Mouse (Mus musculus) thymus, postnatal 0 days (tissue): ENCODE data around the gene Gzmg. TPM values are rescaled to one million over a fixed set of nuclear protein-coding genes. Genes with fewer than 3 reads are reported as not detected.

Experiments
- polyA plus RNA-seq: library from polyadenylated mRNA; unstranded; fragments of >200 nt; fragmentation: Nextera tagmentation; extraction: Ambion mirVana; gene quantifications from 2 replicates; pipeline ENCODE4 v1.2.1, GENCODE M21; 2015

Gzmg gene
- polyA plus RNA-seq, 1 experiment from 2014 or later = not detected

Other genes starting within 250 kb of the Gzmg start
- 6.9 and 7.2 TPM in 2 replicates for gene Cma1, start 214.9 kb downstream of the Gzmg start, polyA plus RNA-seq
- gene Cma2, start 208.6 kb downstream of the Gzmg start, polyA plus RNA-seq = 0.15 TPM in 1 of 2 replicates, not detected in the other
- gene Mcpt1, start 141.6 kb downstream of the Gzmg start, polyA plus RNA-seq = 0.46 and 0.50 TPM in 2 replicates
- not detected in 2 replicates for gene Mcpt9, start 129.1 kb downstream of the Gzmg start, polyA plus RNA-seq
- 0.30 and 0.40 TPM in 2 replicates for gene Mcpt2, start 117.5 kb downstream of the Gzmg start, polyA plus RNA-seq
- gene Mcpt4, start 97.3 kb downstream of the Gzmg start, polyA plus RNA-seq = 2.0 and 2.2 TPM in 2 replicates
- 0.17 and 0.36 TPM in 2 replicates for gene Mcpt8, start 74.3 kb downstream of the Gzmg start, polyA plus RNA-seq
- 0.26 and 0.46 TPM in 2 replicates for gene Ctsg, start 57.0 kb downstream of the Gzmg start, polyA plus RNA-seq
- gene Gzme, start 39.0 kb downstream of the Gzmg start, polyA plus RNA-seq = not detected in 2 replicates
- gene Gzmd, start 27.0 kb downstream of the Gzmg start, polyA plus RNA-seq = not detected in 2 replicates
- gene Gzmn, start 15.0 kb upstream of the Gzmg start, polyA plus RNA-seq = not detected in 2 replicates
- 0.16 and 0.18 TPM in 2 replicates for gene Gzmf, start 51.8 kb upstream of the Gzmg start, polyA plus RNA-seq
- gene Gzmc, start 75.1 kb upstream of the Gzmg start, polyA plus RNA-seq = 10.4 and 13.2 TPM in 2 replicates
- 4.2 and 4.5 TPM in 2 replicates for gene Gzmb, start 102.7 kb upstream of the Gzmg start, polyA plus RNA-seq
- 0.10 and 0.26 TPM in 2 replicates for gene Atp12a, start 205.5 kb upstream of the Gzmg start, polyA plus RNA-seq
- gene Rnf17, start 243.0 kb upstream of the Gzmg start, polyA plus RNA-seq = 0.42 and 0.92 TPM in 2 replicates